Mouse (Mus musculus): ENCODE data around the gene Asic2. TPM values are rescaled to one million over a fixed set of nuclear protein-coding genes. Genes with fewer than 3 reads are reported as not detected.

Gene Asic2
- total RNA-seq, 2 experiments from 2014 or later: 64.6 to 65.7 TPM

GRCm38 (mm10) chr11:81535121-81535717, 433.0 kb downstream of the Asic2 start:
- DNase-seq (ENCODE audit: low spot score in 2 of 2): no peak

GRCm38 (mm10) chr11:81534686-81535085, 433.6 kb downstream of the Asic2 start:
- peak; percentile 63 to 75 for DNase-seq (ENCODE audit: low spot score in 2 of 2)

GRCm38 (mm10) chr11:81531906-81532305, 436.4 kb downstream of the Asic2 start:
- no peak for DNase-seq (ENCODE audit: low spot score in 2 of 2)

GRCm38 (mm10) chr11:81522927-81523326, 445.3 kb downstream of the Asic2 start:
- no peak for DNase-seq (ENCODE audit: low spot score in 2 of 2)

GRCm38 (mm10) chr11:81521881-81522280, 446.4 kb downstream of the Asic2 start:
- DNase-seq (ENCODE audit: low spot score in 2 of 2): no peak

- DNase-seq (ENCODE audit: low spot score in 2 of 2): no peak
Observed at GRCm38 (mm10) chr11:81518001-81518955, 450.0 kb downstream of the Asic2 start.

- DNase-seq (ENCODE audit: low spot score in 2 of 2): no peak
Observed at GRCm38 (mm10) chr11:81515754-81516153, 452.5 kb downstream of the Asic2 start.

GRCm38 (mm10) chr11:81512434-81512833, 455.8 kb downstream of the Asic2 start:
- DNase-seq (ENCODE audit: low spot score in 2 of 2): peak; percentile 53 to 68

GRCm38 (mm10) chr11:81511401-81511800, 456.9 kb downstream of the Asic2 start:
- peak in 1 of 2 experiments; percentile 23 for DNase-seq (ENCODE audit: low spot score in 2 of 2)

GRCm38 (mm10) chr11:81508385-81509233, 459.6 kb downstream of the Asic2 start:
- peak in 1 of 2 experiments; percentile 30 for DNase-seq (ENCODE audit: low spot score in 2 of 2)

- no peak for DNase-seq (ENCODE audit: low spot score in 2 of 2)
Observed at GRCm38 (mm10) chr11:81504791-81505430, 463.3 kb downstream of the Asic2 start.

GRCm38 (mm10) chr11:81501473-81502246, 466.6 kb downstream of the Asic2 start:
- no peak for DNase-seq (ENCODE audit: low spot score in 2 of 2)

- no peak for DNase-seq (ENCODE audit: low spot score in 2 of 2)
Observed at GRCm38 (mm10) chr11:81498990-81499389, 469.3 kb downstream of the Asic2 start.

- no peak for DNase-seq (ENCODE audit: low spot score in 2 of 2)
Observed at GRCm38 (mm10) chr11:81497652-81498391, 470.4 kb downstream of the Asic2 start.

GRCm38 (mm10) chr11:81496446-81496845, 471.8 kb downstream of the Asic2 start:
- DNase-seq (ENCODE audit: low spot score in 2 of 2): no peak

GRCm38 (mm10) chr11:81492351-81492750, 475.9 kb downstream of the Asic2 start:
- DNase-seq (ENCODE audit: low spot score in 2 of 2): peak; percentile 34 to 59

- DNase-seq (ENCODE audit: low spot score in 2 of 2): no peak
Observed at GRCm38 (mm10) chr11:81489144-81489735, 479.0 kb downstream of the Asic2 start.

GRCm38 (mm10) chr11:81488681-81489080, 479.6 kb downstream of the Asic2 start:
- DNase-seq (ENCODE audit: low spot score in 2 of 2): no peak
